Mouse (Mus musculus): ENCODE measurements around the gene 1700028P14Rik. TPM values are rescaled to one million over a fixed set of nuclear protein-coding genes. Genes with fewer than 3 reads are reported as not detected.
"Not testable (repeated sequence)": the region's sequence is repeated elsewhere in the genome, so short reads cannot be mapped to it uniquely, and the experiment has no call there.

1700028P14Rik gene
- not detected for total RNA-seq (2021)

GRCm38 (mm10) chr19:23652644-23653043 lies at the start of gene 1700028P14Rik:
Gene 1700028P14Rik, minus strand, starts transcription at chr19:23652812.
- DNase-seq: peak; percentile 7 to 20
- intact Hi-C loops (cut with DNase I): no loop called here

GRCm38 (mm10) chr19:23699131-23699530 lies 46.5 kb upstream of the 1700028P14Rik start:
- intact Hi-C loops (cut with DNase I): no loop called here
- DNase-seq: no peak

GRCm38 (mm10) chr19:23698366-23698765 lies 45.8 kb upstream of the 1700028P14Rik start:
- intact Hi-C loops (cut with DNase I): no loop called here
- DNase-seq: peak; percentile 13 to 18

- peak in 1 of 2 experiments; percentile 7 for DNase-seq
- intact Hi-C loops (cut with DNase I): no loop called here
These were observed 45.2 kb upstream of the 1700028P14Rik start for GRCm38 (mm10) chr19:23697861-23698260.

- intact Hi-C loops (cut with DNase I): no loop called here
These were observed 41.7 kb upstream of the 1700028P14Rik start for GRCm38 (mm10) chr19:23694344-23694743.

GRCm38 (mm10) chr19:23688421-23688946 lies 35.9 kb upstream of the 1700028P14Rik start:
- intact Hi-C loops (cut with DNase I): loop anchor here (1.0 to 10.0 kb wide), 2 partner anchors 70 to 276 kb away; partner anchors contain the start of gene Apba1
- no peak for DNase-seq

More at GRCm38 (mm10) chr19:23694344-23694743, 41.7 kb upstream of the 1700028P14Rik start:
- DNase-seq: peak; percentile 37 to 39

GRCm38 (mm10) chr19:23687296-23688021 lies 34.8 kb upstream of the 1700028P14Rik start, which contains the start of gene Ptar1:
Gene Ptar1, plus strand, starts transcription at chr19:23687429.
- DNase-seq: peak; percentile 95 to 97
- intact Hi-C loops (cut with DNase I): loop anchor here (1.0 to 10.0 kb wide), 2 partner anchors 71 to 277 kb away; partner anchors contain the start of gene Apba1

GRCm38 (mm10) chr19:23686962-23687295 lies 34.3 kb upstream of the 1700028P14Rik start:
- intact Hi-C loops (cut with DNase I): loop anchor here (10.0 kb wide), 1 partner anchor 278 kb away; no protein-coding TSS in a partner anchor
- no peak for DNase-seq

- intact Hi-C loops (cut with DNase I); DNase-seq: not testable (repeated sequence)
These were observed 23.0 kb upstream of the 1700028P14Rik start for GRCm38 (mm10) chr19:23675656-23676055.

GRCm38 (mm10) chr19:23673021-23673420 lies 20.4 kb upstream of the 1700028P14Rik start:
- no peak for DNase-seq

GRCm38 (mm10) chr19:23668142-23668655 lies 15.6 kb upstream of the 1700028P14Rik start:
- no peak for DNase-seq
- intact Hi-C loops (cut with DNase I): no loop called here

More at GRCm38 (mm10) chr19:23673021-23673420, 20.4 kb upstream of the 1700028P14Rik start:
- intact Hi-C loops (cut with DNase I): no loop called here

- no peak for DNase-seq
- intact Hi-C loops (cut with DNase I): no loop called here
These were observed 11.5 kb upstream of the 1700028P14Rik start for GRCm38 (mm10) chr19:23664083-23664482.

GRCm38 (mm10) chr19:23658350-23658749 lies 5.7 kb upstream of the 1700028P14Rik start:
- intact Hi-C loops (cut with DNase I): no loop called here
- DNase-seq: no peak

GRCm38 (mm10) chr19:23657261-23657932 lies 4.8 kb upstream of the 1700028P14Rik start:
- intact Hi-C loops (cut with DNase I): no loop called here
- DNase-seq: no peak

GRCm38 (mm10) chr19:23653154-23653553 lies 542 bp upstream of the 1700028P14Rik start:
- no peak for DNase-seq
- intact Hi-C loops (cut with DNase I): no loop called here

GRCm38 (mm10) chr19:23647308-23647707 lies 5.3 kb downstream of the 1700028P14Rik start:
- intact Hi-C loops (cut with DNase I): no loop called here
- no peak for DNase-seq

GRCm38 (mm10) chr19:23645347-23645746 lies 7.3 kb downstream of the 1700028P14Rik start:
- intact Hi-C loops (cut with DNase I): no loop called here
- DNase-seq: no peak

GRCm38 (mm10) chr19:23643819-23644218 lies 8.8 kb downstream of the 1700028P14Rik start:
- intact Hi-C loops (cut with DNase I): no loop called here
- no peak for DNase-seq

GRCm38 (mm10) chr19:23636786-23637185 lies 15.8 kb downstream of the 1700028P14Rik start:
- DNase-seq: no peak
- intact Hi-C loops (cut with DNase I): no loop called here

GRCm38 (mm10) chr19:23631611-23632492 lies 20.8 kb downstream of the 1700028P14Rik start:
- DNase-seq: no peak
- intact Hi-C loops (cut with DNase I): no loop called here
